Mouse (Mus musculus): ENCODE measurements around the gene Gm28047. TPM values are rescaled to one million over a fixed set of nuclear protein-coding genes. Genes with fewer than 3 reads are reported as not detected.

Gene Gm28047
- polyA plus RNA-seq, 1 experiment from 2014 or later = not detected

- DNase-seq (ENCODE audit: low spot score) = no peak
Observed at GRCm38 (mm10) chr15:102552599-102552998, 72.3 kb downstream of the Gm28047 start.

GRCm38 (mm10) chr15:102547478-102547877 is 77.4 kb downstream of the Gm28047 start:
- DNase-seq (ENCODE audit: low spot score) = no peak

DNA sequence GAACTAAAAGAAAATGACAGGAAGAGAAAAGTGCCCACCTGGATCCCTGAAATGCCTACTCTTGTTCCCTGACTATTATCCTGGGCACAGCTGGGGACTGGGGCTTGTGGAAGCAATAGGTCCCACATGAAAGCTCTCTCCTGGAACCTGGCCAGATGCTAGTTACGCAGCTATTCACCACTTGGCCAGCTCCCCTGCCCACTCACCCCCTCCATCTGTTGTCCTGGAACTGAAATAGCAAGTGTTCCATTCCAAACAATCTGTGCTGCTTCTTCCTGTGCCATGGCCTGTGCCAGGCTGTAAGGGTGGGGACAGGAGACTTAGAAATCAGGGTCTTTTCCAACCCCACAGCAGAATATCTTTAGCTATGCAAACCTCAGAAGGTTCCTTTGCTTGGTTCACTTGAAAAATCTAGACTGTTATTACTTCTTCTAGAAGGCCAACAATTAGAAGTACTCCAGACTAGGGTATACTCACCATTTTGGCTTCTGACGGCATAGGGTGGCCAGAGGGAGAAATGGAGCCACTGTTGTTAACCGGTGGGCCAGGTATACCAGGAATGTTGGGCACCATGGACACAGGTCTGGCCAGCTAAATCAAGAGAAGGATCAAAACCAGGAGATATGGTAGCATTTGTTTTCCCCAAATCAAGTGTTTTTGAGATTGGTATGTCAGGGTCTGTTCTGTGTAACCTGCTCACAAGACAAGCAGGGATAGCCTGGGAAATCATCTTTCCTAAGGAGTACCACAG is 78.0 kb downstream of the Gm28047 start:
- DNase-seq (ENCODE audit: low spot score) = no peak

GRCm38 (mm10) chr15:102546246-102546645 is 78.6 kb downstream of the Gm28047 start:
- DNase-seq (ENCODE audit: low spot score) = no peak

GRCm38 (mm10) chr15:102544801-102545200 is 80.1 kb downstream of the Gm28047 start:
- no peak for DNase-seq (ENCODE audit: low spot score)

DNA sequence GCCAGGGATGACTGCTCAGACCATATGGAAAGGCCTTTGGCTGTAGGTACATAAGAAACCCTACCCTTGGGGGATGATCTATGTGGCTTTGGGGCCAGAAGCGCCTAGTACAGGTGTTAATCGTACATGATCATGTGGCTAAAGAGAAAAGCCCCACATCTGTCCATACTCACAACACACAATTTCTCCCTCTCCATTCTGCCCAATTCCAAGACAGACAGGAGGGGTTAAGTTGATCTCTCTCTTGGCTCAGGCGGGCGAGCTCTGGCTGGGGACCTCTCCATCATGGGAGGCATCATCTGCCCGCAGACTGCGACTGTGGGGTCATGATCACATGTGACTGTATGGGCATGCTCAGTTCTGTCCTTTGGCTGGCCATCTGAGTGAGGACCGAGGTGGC is 90.9 kb downstream of the Gm28047 start:
- DNase-seq (ENCODE audit: low spot score) = no peak

DNA sequence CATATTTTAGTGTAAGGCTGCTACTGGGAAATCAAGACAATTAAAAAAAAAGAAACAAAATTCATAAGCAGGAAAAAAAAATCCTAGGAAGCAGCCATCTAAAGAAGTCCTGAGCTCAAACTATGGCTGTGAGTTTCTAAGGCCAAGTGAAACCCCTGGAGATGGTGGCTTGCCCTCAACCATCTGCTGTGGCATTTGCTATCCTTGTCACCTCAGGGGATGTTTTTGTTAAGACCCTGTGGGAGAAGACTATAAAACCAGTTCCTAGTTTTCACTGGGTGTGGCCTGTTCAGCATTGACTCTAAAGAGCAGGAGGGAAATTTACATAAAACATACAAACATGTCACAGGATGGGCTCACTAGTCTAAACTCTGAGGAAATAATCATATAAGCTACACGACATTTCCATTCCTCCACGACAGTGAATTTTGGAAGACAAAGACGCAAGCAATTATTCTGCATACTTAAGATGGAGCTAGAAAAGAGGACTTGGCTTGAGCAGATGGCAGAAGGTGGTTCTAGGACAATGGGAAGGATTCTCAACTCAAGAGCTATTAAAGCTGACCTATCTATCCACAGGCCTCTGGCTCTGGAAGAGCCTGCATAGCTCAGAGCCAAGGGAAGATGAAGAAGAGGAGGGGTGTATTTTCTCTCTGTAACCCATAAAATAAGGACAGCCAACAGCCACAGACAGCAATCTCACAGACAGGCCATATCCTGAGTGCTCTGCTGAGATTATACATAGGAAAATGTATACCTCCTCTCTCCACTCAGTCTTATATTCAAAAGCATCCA is 92.6 kb downstream of the Gm28047 start:
- DNase-seq (ENCODE audit: low spot score) = no peak

- DNase-seq (ENCODE audit: low spot score) = no peak
Observed at GRCm38 (mm10) chr15:102531586-102531985, 93.3 kb downstream of the Gm28047 start.

DNA sequence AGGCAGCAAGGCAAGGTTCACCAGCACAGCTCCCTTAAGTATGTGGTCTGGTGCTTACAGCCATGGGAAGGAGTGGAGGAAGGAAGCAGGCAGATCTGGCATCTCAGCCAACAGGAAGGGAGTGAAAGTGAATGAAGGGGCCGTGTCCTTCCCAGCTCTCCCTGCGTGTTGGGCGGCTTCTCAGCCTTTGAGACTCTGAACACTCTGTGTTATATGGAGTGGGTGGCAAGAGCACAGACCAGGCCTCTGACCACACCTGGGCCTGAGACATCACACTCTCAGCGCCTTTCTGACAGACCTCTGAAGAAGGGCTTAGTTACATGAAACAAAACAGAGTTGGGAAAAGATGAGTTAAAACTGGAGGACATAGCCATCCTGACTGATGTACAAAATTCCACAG is 94.3 kb downstream of the Gm28047 start:
- DNase-seq (ENCODE audit: low spot score) = no peak

- no peak for DNase-seq (ENCODE audit: low spot score)
Observed at GRCm38 (mm10) chr15:102528396-102528795, 96.5 kb downstream of the Gm28047 start.

DNA sequence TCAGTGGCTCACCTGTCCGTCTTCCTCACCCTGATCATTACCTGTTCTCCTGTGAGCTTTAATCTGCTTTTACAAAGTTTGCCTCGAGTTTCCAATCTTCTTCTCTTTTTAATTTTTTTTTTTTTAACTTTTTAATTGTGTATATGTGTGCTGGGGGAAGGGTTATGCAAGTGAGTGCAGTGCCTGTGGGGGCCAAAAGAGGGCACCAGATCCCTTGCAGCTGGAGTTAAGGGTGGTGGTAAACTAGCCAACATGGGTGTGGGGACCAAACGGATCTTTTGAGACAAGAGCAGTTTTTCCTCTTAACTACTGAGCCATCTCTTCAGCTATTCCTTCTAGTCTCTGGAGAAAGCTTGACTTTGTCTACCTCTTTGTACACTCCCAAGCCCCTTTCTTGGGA is 96.9 kb downstream of the Gm28047 start:
- peak; percentile 32 for DNase-seq (ENCODE audit: low spot score)

GRCm38 (mm10) chr15:102526111-102527002 is 98.5 kb downstream of the Gm28047 start:
- peak; percentile 71 for DNase-seq (ENCODE audit: low spot score)

GRCm38 (mm10) chr15:102524892-102525485 is 99.9 kb downstream of the Gm28047 start, which contains the start of gene Npff:
Npff (minus strand) TSS chr15:102524942.
- peak; percentile 79 for DNase-seq (ENCODE audit: low spot score)

GRCm38 (mm10) chr15:102521480-102521879 is 103.4 kb downstream of the Gm28047 start:
- no peak for DNase-seq (ENCODE audit: low spot score)

DNA sequence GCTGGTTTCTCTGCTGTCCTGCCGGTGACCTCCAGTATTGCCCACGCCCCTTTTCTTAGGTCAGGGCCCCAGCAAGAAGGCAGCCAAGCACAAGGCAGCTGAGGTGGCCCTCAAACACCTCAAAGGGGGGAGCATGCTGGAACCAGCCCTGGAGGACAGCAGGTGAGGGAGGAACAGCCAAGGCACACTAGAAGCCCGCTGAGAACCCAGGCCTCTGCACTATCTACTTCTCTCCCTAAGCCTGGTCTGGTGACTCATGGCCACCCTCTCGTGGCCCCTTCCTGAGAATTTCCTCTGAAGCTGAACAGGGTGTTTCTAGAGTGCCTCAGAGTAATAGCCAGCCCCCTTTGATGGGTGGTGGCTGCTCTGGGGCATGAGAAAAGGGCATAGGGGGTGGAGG is 104.5 kb downstream of the Gm28047 start:
- DNase-seq (ENCODE audit: low spot score) = no peak

- peak; percentile 14 for DNase-seq (ENCODE audit: low spot score)
Observed at GRCm38 (mm10) chr15:102519211-102520141, 105.4 kb downstream of the Gm28047 start.

DNA sequence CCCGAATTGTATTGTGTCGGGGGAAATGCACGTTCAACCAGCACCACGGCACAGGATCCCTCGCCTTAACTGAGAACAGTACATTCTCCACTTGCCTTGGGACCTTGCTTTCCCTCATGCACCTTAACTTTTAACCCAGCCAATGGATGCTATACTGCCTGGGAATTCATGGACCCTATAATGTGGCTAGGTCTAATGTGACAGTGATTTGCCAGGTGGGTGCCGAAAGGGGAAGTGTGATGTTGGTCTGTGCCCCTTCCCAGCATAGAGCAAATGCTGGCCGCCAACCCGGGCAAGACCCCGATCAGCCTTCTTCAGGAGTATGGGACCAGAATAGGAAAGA is 106.0 kb downstream of the Gm28047 start:
- DNase-seq (ENCODE audit: low spot score) = no peak

DNA sequence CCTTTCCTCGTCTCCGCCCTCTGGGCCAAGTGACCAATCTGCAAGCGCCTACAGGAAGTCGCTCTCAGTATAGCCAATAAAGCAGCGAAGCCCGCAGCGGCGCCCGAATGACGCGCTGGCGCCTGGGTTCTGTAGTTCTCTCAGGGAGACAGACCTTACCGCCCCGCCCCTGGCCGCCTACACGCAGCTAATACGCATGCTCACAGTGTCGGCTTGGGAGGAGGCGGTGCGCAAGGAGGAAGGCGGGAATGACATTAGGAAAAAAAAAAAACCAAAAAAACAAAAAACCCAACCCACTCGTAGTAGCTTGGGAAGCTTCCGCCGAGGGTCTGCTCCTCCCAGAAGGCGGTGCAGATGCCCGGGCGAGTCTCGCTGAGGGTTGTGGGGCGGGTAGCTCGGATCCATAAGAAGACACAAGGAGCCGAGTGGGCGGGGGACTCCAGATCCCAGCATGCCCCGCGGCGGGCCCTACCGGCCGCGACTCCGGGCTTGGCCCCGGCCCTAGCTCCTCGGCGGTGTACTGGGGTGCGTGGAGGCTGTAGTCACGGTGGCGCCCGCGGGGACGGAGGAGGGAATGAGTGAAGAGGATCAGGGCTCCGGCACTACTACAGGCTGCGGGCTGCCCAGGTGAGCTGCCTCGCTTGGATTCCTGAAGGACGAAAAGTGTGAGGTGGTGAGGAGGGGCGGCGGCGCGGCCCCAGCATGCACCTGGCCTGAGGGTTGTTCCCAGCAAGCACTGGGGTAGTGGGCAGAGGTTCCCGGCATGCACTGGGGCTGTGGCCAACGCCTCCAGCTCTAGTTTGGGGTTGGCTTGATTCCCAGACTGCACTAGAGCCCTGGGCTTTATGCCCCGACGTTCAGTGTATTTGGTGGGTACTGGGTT is 106.7 kb downstream of the Gm28047 start, which contains the start of gene Tarbp2:
Gene Tarbp2, plus strand, starts transcription at position 217 of the 883 bp plus-strand sequence.
- DNase-seq (ENCODE audit: low spot score) = peak; percentile 99

- DNase-seq (ENCODE audit: low spot score) = no peak
Observed at GRCm38 (mm10) chr15:102517631-102517975, 107.3 kb downstream of the Gm28047 start.
